Mouse (Mus musculus) liver, adult 2 months (tissue): ENCODE results near the gene Gabrb2. TPM values are rescaled to one million over a fixed set of nuclear protein-coding genes. Genes with fewer than 3 reads are reported as not detected.

Experiments used
- DNase-seq: peaks from one replicate; pipeline ENCODE4 v3.0.0-alpha.2; 2011; ENCODE audit warnings: low read depth, low spot score; ENCODE audit errors: extremely low read depth
- H3K27ac ChIP-seq: fragments of 200-500 bp; replicated peaks from 2 replicates; pipeline ENCODE4 v1.5.1; 2012; ENCODE audit warnings: low read depth, mild to moderate bottlenecking, control low read depth, inconsistent platforms, low read length; ENCODE audit not compliant: insufficient read depth
- H3K27me3 ChIP-seq: fragments of 200-500 bp; 2 replicates; pipeline ENCODE4 v1.6.1; 2012; ENCODE audit warnings: mild to moderate bottlenecking, moderate library complexity, low read length, inconsistent platforms; ENCODE audit not compliant: control insufficient read depth, insufficient read depth
- H3K36me3 ChIP-seq: fragments of 200-500 bp; 2 replicates; pipeline ENCODE4 v1.6.1; 2012; ENCODE audit warnings: low read length, inconsistent platforms; ENCODE audit not compliant: control insufficient read depth, insufficient read depth
- H3K4me1 ChIP-seq: fragments of 200-500 bp; 2 replicates; pipeline ENCODE4 v1.6.1; 2011; ENCODE audit warnings: low read length; ENCODE audit not compliant: control insufficient read depth, insufficient read depth
- H3K4me3 ChIP-seq: fragments of 200-500 bp; 2 replicates; pipeline ENCODE4 v1.5.1; 2011; ENCODE audit warnings: low read depth, mild to moderate bottlenecking, control low read depth, low read length, moderate library complexity; ENCODE audit not compliant: insufficient read depth
- H3K79me2 ChIP-seq: fragments of 200-500 bp; 2 replicates; pipeline ENCODE4 v1.6.1; 2012; ENCODE audit warnings: inconsistent platforms, mild to moderate bottlenecking, low read length, moderate library complexity; ENCODE audit not compliant: control insufficient read depth, insufficient read depth
- H3K9ac ChIP-seq: fragments of 200-500 bp; 2 replicates; pipeline ENCODE4 v1.6.1; 2012; ENCODE audit warnings: low read depth, mild to moderate bottlenecking, control low read depth, inconsistent platforms, low read length
- CTCF ChIP-seq: fragments of 200-500 bp; IDR thresholded peaks from 2 replicates; pipeline ENCODE4 v1.5.1; 2011; ENCODE audit warnings: low read depth, low read length, control low read depth
- POLR2A ChIP-seq: fragments of 200-500 bp; IDR thresholded peaks from 2 replicates; pipeline ENCODE4 v1.6.1; 2011; ENCODE audit warnings: low read length, control low read depth; ENCODE audit not compliant: insufficient read depth; ENCODE audit errors: extremely low read depth
- WGBS: fragments of 180-500 bp; shearing (Covaris S2); methylation state at CpG from one replicate; pipeline ENCODE4 v1.1.7; 2018; 5-methylcytosine and 5-hydroxymethylcytosine counted together
- polyA plus RNA-seq: library from polyadenylated mRNA; depleted of rRNA; stranded (reverse); fragments of >200 nt; gene quantifications from 2 replicates; pipeline ENCODE4 v1.2.3, GENCODE M21; 2012; rRNA removed
- total RNA-seq: library from RNA; depleted of rRNA; stranded (reverse); fragments of >200 nt; gene quantifications from 2 replicates; pipeline ENCODE4 v1.2.3, GENCODE M21; 2014; rRNA removed

Gabrb2 gene
- total and polyA plus RNA-seq, 2 experiments = not detected

GRCm38 (mm10) chr11:42621109-42621508 is 201.6 kb downstream of the Gabrb2 start:
- no peak for DNase-seq
- Histone ChIP-seq H3K27me3 (no peaks in the 10 kb centered on the region), H3K36me3 (no peaks in the 10 kb centered on the region), H3K4me3 (no peak overlapping the region), H3K9ac (no peak overlapping the region), H3K79me2 (no peaks in the 10 kb centered on the region), H3K4me1 (no peaks in the 10 kb centered on the region), H3K27ac (no peak overlapping the region)
- 69% methylated on average over 4 of the region's 4 CpGs for WGBS
- TF ChIP-seq POLR2A (no peak), CTCF (no peak)

GRCm38 (mm10) chr11:42650111-42650510 is 230.6 kb downstream of the Gabrb2 start:
- no peak for DNase-seq
- no peaks in the 10 kb centered on the region for H3K4me1 ChIP-seq
- no peak overlapping the region for H3K9ac ChIP-seq
- no peaks in the 10 kb centered on the region for H3K27me3 ChIP-seq
- TF ChIP-seq CTCF = no peak
- no peak for TF ChIP-seq POLR2A
- H3K27ac ChIP-seq = no peak overlapping the region
- no peaks in the 10 kb centered on the region for H3K79me2 ChIP-seq
- H3K4me3 ChIP-seq = no peak overlapping the region
- WGBS = 69% methylated on average over 5 of the region's 5 CpGs
- H3K36me3 ChIP-seq = no peaks in the 10 kb centered on the region

GRCm38 (mm10) chr11:42651572-42651971 is 232.0 kb downstream of the Gabrb2 start:
- no peak for DNase-seq
- Histone ChIP-seq H3K4me3 (no peak overlapping the region), H3K9ac (no peak overlapping the region), H3K4me1 (no peaks in the 10 kb centered on the region), H3K27ac (no peak overlapping the region), H3K27me3 (no peaks in the 10 kb centered on the region), H3K79me2 (no peaks in the 10 kb centered on the region), H3K36me3 (no peaks in the 10 kb centered on the region)
- TF ChIP-seq CTCF (no peak), POLR2A (no peak)

GRCm38 (mm10) chr11:42654189-42654588 is 234.6 kb downstream of the Gabrb2 start:
- Histone ChIP-seq H3K27me3 (no peaks in the 10 kb centered on the region), H3K79me2 (no peaks in the 10 kb centered on the region), H3K27ac (no peak overlapping the region), H3K4me3 (no peak overlapping the region), H3K4me1 (no peaks in the 10 kb centered on the region), H3K36me3 (no peaks in the 10 kb centered on the region), H3K9ac (no peak overlapping the region)
- DNase-seq = no peak
- 73% methylated on average over 3 of the region's 3 CpGs for WGBS
- no peak for TF ChIP-seq POLR2A
- no peak for TF ChIP-seq CTCF

GRCm38 (mm10) chr11:42668657-42669056 is 249.1 kb downstream of the Gabrb2 start:
- H3K79me2 ChIP-seq = no peaks in the 10 kb centered on the region
- H3K27me3 ChIP-seq = no peaks in the 10 kb centered on the region
- WGBS = 77% methylated on average over 4 of the region's 4 CpGs
- no peak for TF ChIP-seq CTCF
- no peak overlapping the region for H3K9ac ChIP-seq
- H3K27ac ChIP-seq = no peak overlapping the region
- no peaks in the 10 kb centered on the region for H3K4me1 ChIP-seq
- no peaks in the 10 kb centered on the region for H3K36me3 ChIP-seq
- no peak overlapping the region for H3K4me3 ChIP-seq
- no peak for DNase-seq

Other genes starting within 250 kb of the Gabrb2 start
- gene Gabra1, start 236.8 kb upstream of the Gabrb2 start, total RNA-seq = under 0.01 and 0.07 TPM in 2 replicates
- gene Gabra1, start 236.8 kb upstream of the Gabrb2 start, polyA plus RNA-seq = not detected in 2 replicates
- gene Gabra6, start 98.7 kb upstream of the Gabrb2 start, total RNA-seq = not detected in 2 replicates
- not detected in 2 replicates for gene Gabra6, start 98.7 kb upstream of the Gabrb2 start, polyA plus RNA-seq